Mouse (Mus musculus): Measurements from ENCODE around the gene Fam53b.
"Not testable (repeated sequence)": the region's sequence is repeated elsewhere in the genome, so short reads cannot be mapped to it uniquely, and the experiment has no call there.

Gene Fam53b

DNA sequence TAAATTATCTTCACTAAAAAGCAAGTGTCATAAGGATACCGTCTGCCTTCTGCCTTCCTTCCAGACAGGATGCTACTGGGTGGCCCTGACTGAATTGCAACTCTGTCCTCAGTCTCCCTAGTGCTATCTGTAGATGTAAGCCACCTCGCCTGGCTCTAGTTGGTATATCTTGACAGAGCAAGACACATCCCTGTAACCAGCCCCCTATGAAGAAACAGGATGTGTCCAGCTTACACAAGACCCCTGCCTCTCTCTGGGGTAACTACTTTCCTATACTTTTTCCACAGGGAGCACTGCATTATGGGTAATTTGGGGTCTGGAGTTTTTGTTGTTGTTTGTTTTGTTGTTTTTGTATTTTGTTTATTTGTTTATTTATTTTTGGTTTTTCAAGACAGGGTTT lies 137.8 kb downstream of the Fam53b start:
- DNase-seq = no peak

DNA sequence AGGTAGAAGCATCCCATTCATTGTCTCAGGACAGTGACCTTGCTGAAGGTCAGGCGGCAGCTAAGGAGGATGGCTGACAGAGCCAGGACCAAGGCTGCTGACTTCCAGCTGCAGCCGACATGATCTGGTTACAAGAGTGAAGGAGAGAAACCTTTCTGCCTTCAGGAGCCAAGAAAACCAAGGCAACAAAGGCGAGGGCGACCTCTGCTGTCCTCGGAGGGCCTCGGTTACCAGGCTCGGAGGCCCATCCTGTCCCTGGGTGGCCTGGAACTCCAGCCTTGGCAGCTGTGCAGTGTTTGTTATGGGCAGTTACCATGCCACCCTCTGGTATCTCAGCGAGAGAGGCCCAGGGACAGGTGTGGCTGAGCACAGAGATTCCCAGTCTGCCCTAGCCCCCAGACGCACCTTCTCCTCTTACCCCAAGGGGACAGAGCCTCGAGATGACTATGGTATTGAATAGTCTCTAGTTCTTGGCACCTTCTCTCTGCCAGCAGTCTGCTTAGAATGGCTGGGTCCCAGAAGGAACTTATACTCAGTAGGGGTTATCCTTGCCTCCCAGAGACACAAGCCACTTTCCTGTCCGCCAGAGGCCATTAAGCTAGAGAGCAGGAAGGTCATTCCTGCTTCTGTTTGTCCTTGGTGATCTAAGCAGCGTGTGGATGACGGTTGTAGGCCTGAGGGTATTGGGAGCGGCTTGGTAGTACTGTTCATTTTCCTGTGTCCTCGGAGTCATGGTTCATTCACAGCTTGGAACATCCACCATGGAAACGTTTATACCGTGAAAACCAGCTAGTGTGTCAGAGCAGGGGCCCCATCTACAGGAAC lies 139.5 kb downstream of the Fam53b start:
- peak; percentile 55 to 71 for DNase-seq

DNA sequence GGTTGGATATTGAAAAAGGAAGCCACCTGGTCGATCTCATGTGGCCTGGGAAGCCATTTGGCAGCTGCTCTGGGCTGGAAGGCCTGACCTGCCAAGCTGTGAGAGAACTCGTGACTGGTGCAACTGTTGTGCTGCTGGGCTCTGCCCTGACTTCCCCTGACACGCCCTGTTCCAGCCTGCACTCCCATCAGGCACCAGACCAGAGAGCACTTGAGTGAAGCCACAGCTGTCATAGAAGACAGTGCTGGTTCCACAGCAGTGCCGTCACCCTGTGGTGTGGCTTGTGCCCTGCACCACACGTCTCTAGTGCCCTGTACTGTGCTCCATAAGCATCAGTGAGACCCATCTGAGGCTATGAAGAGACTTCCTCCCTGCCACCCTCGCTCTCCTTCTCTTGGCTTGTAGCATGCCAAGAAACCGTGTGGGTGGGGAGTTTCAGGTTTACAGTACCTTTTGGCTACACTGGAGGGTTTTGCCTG lies 141.2 kb downstream of the Fam53b start:
- DNase-seq = peak; percentile 39 to 82

DNA sequence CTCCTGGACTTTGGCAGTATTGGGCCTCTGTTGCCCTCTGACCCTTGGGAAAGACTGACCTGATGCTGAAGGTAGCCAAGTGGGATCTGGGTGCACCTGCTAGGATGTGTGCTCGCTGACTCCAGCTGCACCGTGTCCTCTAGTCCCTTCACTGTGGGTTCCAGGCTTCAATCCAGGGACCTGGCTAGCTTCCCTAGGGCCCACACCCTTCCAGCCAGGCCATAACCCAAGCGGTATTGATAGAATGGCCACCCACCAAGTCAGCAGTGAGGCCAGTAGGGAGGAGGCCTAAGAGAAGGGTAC lies 142.9 kb downstream of the Fam53b start:
- peak; percentile 62 to 85 for DNase-seq

DNA sequence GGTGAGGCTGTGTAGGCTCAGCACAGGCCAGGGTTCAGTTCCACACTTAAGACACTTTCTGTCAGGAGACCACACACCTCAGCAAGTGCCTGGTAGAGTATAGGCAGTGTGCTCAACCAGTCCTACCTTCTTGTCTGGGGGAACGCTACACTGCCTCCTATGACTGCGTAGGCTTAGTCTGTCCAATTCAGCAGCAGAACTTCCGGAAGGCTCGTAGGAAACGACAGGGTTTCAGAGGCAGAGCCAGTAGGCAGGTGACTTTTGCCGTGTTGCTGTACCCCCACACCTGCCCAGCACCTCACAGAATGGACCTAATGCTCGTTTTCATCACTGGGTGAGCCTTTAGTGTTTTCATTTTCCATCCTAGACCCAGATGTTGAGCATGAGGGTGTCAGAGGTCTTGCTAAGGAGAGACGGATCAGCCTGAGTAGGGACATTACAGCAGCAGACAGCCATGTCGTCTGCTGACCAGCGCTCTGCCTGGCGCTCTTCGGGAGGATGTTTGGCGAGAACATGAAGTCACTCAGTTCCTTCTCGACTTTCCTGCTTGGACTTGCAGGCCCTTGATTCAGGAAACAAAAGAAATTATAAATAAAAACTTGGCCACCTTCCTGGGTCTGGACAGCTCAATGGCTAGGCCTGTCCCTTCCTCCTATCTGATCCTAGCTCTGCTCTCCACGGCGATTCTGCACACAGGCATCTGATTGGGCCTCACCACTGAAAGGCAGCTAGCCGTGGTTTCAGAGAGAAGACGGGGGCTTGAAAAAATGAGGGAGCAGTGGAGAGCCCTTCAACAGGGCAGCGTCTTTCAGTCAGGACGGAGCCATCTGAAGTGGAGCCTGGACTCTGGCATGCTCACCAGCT lies 143.5 kb downstream of the Fam53b start:
- DNase-seq = no peak

DNA sequence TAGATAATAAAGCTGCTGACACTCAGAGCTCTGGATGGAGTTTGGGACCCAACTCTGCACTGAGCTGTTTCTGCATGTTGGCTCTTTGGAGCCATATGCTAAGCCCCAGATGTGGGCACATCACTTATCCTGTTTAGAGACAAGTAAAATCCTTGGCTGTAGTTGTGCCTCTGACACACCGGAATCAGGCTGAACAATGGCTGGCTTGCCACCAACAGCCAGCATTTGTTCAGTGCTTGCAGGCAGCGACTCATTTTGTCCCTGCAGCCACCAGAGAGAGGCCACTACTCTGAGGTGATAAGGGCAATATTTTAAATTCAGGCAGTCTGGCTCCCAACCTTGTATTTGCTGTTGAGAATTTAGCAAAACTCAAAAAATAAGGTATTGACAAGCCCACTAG lies 145.1 kb downstream of the Fam53b start:
- DNase-seq = peak; percentile 71 to 85

DNA sequence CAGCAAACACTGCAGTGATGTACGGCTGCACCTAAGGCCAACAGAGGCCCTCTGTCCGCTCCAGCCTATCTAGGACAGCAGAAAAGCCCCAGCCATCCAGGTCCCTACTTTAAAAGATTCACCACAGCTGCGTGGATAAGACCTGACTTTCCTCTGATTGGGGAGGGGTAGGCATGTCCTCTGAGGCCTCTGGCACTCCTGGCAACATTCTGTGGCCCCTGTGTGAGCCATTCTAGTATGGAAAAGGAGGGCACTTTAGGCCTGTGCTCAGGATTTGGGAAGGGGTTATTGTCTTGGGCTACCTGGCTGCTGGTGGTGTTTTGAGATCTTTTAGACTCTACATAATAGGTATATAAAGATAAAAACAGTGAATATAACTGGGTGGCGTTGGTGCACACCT lies 147.2 kb downstream of the Fam53b start:
- no peak for DNase-seq

DNA sequence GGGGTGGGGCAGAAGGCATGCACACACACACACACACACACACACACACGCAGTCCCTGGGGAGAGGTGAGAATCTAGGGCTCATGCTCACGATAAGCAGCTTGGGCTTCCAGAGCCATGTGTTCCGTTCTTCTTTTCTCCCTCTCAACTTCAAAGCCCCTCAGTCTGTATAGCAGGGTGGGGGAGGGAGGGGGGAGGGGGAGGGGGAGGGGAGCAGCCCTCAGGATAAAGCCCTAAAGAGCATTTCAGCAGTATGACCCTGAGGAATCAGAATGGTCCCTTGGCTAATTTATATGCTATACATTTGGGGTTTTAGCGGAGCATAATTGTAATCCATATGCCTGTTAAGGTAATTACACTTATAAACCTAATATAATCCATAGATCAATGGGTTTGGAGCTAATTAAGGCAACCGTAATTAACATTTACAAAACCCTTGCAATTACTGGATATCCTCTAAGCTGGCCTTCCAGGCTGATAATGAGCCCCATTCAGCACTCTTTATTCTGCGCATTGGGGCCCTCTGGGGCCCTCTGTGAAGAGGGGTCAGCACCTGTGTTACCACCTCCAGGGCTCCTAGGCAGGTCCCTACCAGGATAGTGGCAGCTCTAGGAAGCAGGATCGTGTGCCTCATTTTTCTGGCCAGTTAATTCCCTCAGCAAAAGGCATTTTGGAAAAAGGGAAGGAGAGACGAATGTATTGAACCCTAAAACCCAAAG lies 147.9 kb downstream of the Fam53b start:
- no peak for DNase-seq

DNA sequence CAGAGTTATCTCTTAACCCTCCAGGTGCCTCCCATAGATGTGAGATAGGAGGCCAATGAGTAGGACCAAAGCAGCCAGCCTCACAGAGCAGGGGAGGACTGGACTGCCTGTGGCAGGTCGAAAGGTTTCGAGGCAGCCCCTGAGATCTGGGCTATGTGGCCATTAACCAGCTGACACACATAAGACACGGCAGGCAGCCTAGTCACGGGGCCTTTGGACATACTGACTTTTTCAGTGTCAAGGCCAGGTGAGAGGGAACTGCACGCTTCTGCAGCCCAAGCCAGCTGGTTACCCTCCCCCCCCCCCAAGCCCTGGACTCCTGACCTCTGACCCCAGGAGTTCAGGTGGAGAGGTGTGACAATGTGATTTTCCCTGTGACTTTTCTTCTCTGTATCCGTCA lies 148.9 kb downstream of the Fam53b start:
- DNase-seq = no peak

DNA sequence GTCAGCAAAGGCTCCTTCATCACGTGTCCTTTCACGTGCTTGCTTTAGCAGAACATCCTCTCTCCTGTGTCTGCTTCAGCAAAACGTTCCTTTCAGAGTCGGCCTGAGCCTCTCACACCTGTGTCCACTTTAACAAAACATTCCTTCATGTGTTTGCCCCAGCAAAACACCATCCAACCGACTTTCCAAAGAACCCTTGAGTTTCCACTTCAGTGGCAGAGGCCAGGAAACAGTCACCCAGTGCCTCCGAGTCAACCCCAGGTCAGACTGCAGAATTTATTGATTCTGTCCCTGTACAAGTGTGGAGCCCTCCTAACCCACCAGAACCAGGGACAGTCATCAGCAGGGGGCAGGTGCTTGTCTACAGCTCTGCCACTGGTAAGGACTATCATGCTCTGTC lies 150.9 kb downstream of the Fam53b start:
- not testable (repeated sequence) for DNase-seq
